Mouse (Mus musculus) heart, embryonic 16.5 days (tissue): Measurements from ENCODE around the gene Zrsr1. TPM values are rescaled to one million over a fixed set of nuclear protein-coding genes. Genes with fewer than 3 reads are reported as not detected.

Experiments used
- polyA plus RNA-seq: library from polyadenylated mRNA; unstranded; fragments of >200 nt; fragmentation: Nextera tagmentation; extraction: Ambion mirVana; gene quantifications from 2 replicates; pipeline ENCODE4 v1.2.1, GENCODE M21; 2015

Gene Zrsr1
- polyA plus RNA-seq, 1 experiment from 2014 or later: 1.8 TPM

Other genes with a start within 250 kb of the Zrsr1 start
- gene B3gnt2, start 111.0 kb upstream of the Zrsr1 start, polyA plus RNA-seq: 6.4 and 6.9 TPM in 2 replicates
- gene Gm28048, start 10.1 kb downstream of the Zrsr1 start, polyA plus RNA-seq: 10.7 and 15.8 TPM in 2 replicates
- gene Commd1, start 10.4 kb downstream of the Zrsr1 start, polyA plus RNA-seq: 333 and 350 TPM in 2 replicates
- 199 and 221 TPM in 2 replicates for gene Cct4, start 18.5 kb downstream of the Zrsr1 start, polyA plus RNA-seq
- 1.5 and 2.2 TPM in 2 replicates for gene Fam161a, start 35.5 kb downstream of the Zrsr1 start, polyA plus RNA-seq